Mouse (Mus musculus) liver, embryonic 16.5 days (tissue): ENCODE results near the gene Slc35b2. TPM values are rescaled to one million over a fixed set of nuclear protein-coding genes. Genes with fewer than 3 reads are reported as not detected.

Source experiments
- ATAC-seq: fragments of 200-750 bp; cut with Nextera tagmentation; 2 replicates; pipeline ENCODE4 v1.8.0; 2017; ENCODE audit warnings: low read depth, mild to moderate bottlenecking, moderate number of reproducible peaks, moderate library complexity
- H3K27ac ChIP-seq: fragments of 300-500 bp; sonication (generic); 2 replicates; pipeline ENCODE4 v1.5.1; 2014; ENCODE audit warnings: mild to moderate bottlenecking, low read length
- H3K27me3 ChIP-seq: fragments of 300-500 bp; sonication (generic); 2 replicates; pipeline ENCODE4 v1.6.1; 2014; ENCODE audit warnings: low read depth, low read length, mixed read lengths; ENCODE audit not compliant: control insufficient read depth, insufficient read depth
- H3K36me3 ChIP-seq: fragments of 300-500 bp; sonication (generic); 2 replicates; pipeline ENCODE4 v1.6.1; 2014; ENCODE audit warnings: mild to moderate bottlenecking; ENCODE audit not compliant: control insufficient read depth, insufficient read depth
- H3K4me1 ChIP-seq: fragments of 300-500 bp; sonication (generic); 2 replicates; pipeline ENCODE4 v1.6.1; 2014; ENCODE audit warnings: low read depth, low read length, mixed read lengths; ENCODE audit not compliant: control insufficient read depth
- H3K4me2 ChIP-seq: fragments of 300-500 bp; sonication (generic); 2 replicates; pipeline ENCODE4 v1.6.1; 2014; ENCODE audit warnings: low read depth, low read length, mixed read lengths
- H3K4me3 ChIP-seq: fragments of 300-500 bp; sonication (generic); 2 replicates; pipeline ENCODE4 v1.5.1; 2014; ENCODE audit warnings: low read depth, mild to moderate bottlenecking, low read length
- H3K9ac ChIP-seq: fragments of 300-500 bp; sonication (generic); 2 replicates; pipeline ENCODE4 v1.6.1; 2014; ENCODE audit warnings: low read depth, low read length
- H3K9me3 ChIP-seq: fragments of 300-500 bp; sonication (generic); replicated peaks from 2 replicates; pipeline ENCODE4 v1.6.1; 2016; ENCODE audit warnings: low read length; ENCODE audit not compliant: control insufficient read depth
- WGBS: fragments of 180-500 bp; shearing (Covaris S2); extraction: QIAGEN DNeasy Blood & Tissue Kit; methylation state at CpG from one replicate; pipeline ENCODE4 v1.1.7; 2014; ENCODE audit not compliant: insufficient replicate concordance; 5-methylcytosine and 5-hydroxymethylcytosine counted together
- polyA plus RNA-seq: library from polyadenylated mRNA; unstranded; fragments of >200 nt; fragmentation: Nextera tagmentation; extraction: Ambion mirVana; gene quantifications from 2 replicates; pipeline ENCODE4 v1.2.1, GENCODE M21; 2015

Gene Slc35b2
- polyA plus RNA-seq, 1 experiment from 2014 or later, result 46.5 TPM

DNA sequence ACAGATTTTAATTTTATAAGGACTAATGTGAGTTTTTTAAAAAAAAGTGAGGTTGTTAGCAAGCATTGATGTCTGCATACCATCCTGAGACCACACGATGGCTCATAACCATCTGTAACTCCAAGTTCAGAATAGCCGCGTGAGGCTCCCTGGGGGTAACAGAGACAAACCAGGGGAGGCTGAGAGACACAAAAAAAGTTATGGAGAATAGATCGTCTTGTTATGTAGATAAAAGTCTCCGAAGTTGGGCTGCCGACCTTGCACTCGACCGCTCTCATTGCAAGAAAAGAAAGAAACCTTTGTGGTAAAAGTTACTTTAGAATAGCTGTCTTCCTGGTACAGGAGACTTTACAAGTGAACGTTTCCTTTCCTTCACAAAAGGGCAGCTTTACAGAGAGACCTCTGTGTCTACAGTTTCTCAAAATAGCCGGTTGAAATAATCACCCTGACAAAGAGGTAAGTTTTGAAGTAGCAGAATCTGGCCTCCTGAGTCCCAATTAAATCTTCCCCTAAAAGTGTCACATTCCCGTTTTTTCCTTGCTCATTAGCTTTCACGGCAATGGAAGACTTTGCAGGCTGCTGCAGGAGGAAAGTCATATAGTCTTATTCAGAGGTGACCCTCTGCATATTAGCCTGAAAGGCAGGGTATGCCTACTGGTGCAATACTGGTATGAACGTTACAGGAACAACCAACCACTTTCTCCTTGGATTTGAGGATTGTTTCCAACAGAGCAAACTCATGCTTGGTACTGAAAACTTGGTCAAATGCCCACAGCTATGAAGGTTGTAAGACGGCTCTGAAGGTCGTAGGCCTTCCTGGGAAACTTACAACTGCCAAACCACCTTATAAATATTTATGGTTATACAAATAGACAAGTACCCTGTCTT is 43.6 kb downstream of the Slc35b2 start:
- H3K4me3 ChIP-seq, result no peak overlapping the region
- H3K9me3 ChIP-seq, result no peaks in the 10 kb centered on the region
- peaks cover 12% of the 10 kb centered on the region for H3K4me1 ChIP-seq
- H3K4me2 ChIP-seq, result no peak overlapping the region
- no peaks in the 10 kb centered on the region for H3K27me3 ChIP-seq
- no peaks in the 10 kb centered on the region for H3K36me3 ChIP-seq
- no peak for ATAC-seq
- no peak overlapping the region for H3K27ac ChIP-seq
- no peak overlapping the region for H3K9ac ChIP-seq
- 68% methylated on average over 15 of the region's 15 CpGs for WGBS

GRCm38 (mm10) chr17:45608396-45608795 is 44.7 kb downstream of the Slc35b2 start:
- Histone ChIP-seq H3K36me3 (no peaks in the 10 kb centered on the region), H3K27ac (no peak overlapping the region), H3K4me1 (peaks cover 12% of the 10 kb centered on the region), H3K27me3 (no peaks in the 10 kb centered on the region), H3K9ac (no peak overlapping the region), H3K9me3 (no peaks in the 10 kb centered on the region), H3K4me2 (no peak overlapping the region), H3K4me3 (no peak overlapping the region)
- ATAC-seq, result peak; percentile 79
- 64% methylated on average over 4 of the region's 4 CpGs for WGBS

DNA sequence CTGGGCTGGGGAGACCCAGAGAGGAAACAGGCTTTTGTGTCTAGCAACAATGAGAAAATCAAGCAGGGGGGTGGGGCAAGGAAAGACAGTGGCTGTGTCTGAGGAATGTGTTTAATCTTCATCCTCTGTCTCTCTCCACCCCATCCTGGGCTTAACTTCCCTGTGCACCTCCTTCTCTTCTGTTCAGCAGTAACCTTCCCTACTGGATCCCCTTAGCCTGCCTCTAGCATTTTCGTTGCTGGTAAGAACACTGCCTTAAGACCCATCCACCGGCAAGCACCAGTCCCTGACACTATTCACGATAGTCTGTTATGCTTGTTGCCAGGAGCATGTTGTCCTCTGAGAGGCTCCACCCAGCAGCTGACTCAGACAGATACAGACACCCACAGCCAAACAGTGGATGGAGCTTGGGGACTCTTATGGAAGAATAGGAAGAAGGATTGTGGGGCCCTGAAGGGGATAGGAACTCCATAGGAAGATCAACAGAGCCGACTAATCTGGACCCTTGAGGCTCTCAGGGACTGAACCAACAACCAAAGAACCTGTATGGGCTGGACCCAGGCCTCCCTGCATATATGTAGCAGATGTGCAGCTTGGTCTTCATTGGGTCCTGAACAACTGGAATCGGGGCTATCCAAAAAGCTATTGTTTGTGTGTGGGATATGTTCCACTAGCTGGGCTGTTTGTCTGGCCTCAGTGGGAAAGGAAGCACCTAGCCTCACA is 46.6 kb downstream of the Slc35b2 start:
- peak; percentile 75 for ATAC-seq
- Histone ChIP-seq H3K4me2 (peak overlapping the region; percentile 43), H3K9ac (no peak overlapping the region; the same call in 1 of the 2 replicates), H3K9me3 (no peaks in the 10 kb centered on the region), H3K36me3 (no peaks in the 10 kb centered on the region), H3K4me1 (peaks cover 12% of the 10 kb centered on the region), H3K27ac (peak overlapping the region; percentile 55), H3K4me3 (no peak overlapping the region), H3K27me3 (no peaks in the 10 kb centered on the region; the same call in 1 of the 2 replicates)
- WGBS, result 31% methylated on average over 5 of the region's 5 CpGs

GRCm38 (mm10) chr17:45612008-45612407 is 48.3 kb downstream of the Slc35b2 start:
- Histone ChIP-seq H3K4me1 (peaks cover 12% of the 10 kb centered on the region), H3K36me3 (no peaks in the 10 kb centered on the region)
- ATAC-seq, result no peak

GRCm38 (mm10) chr17:45612921-45613320 is 49.2 kb downstream of the Slc35b2 start:
- H3K27ac ChIP-seq, result no peak overlapping the region
- WGBS, result 50% methylated on average over 7 of the region's 7 CpGs
- H3K27me3 ChIP-seq, result no peaks in the 10 kb centered on the region; the same call in 1 of the 2 replicates
- no peak overlapping the region for H3K4me2 ChIP-seq
- no peaks in the 10 kb centered on the region for H3K9me3 ChIP-seq
- no peak overlapping the region for H3K9ac ChIP-seq
- no peak overlapping the region for H3K4me3 ChIP-seq
- ATAC-seq, result no peak
- H3K4me1 ChIP-seq, result peaks cover 12% of the 10 kb centered on the region
- no peaks in the 10 kb centered on the region for H3K36me3 ChIP-seq

More at GRCm38 (mm10) chr17:45612008-45612407, 48.3 kb downstream of the Slc35b2 start:
- H3K27ac ChIP-seq, result no peak overlapping the region
- H3K27me3 ChIP-seq, result no peaks in the 10 kb centered on the region; the same call in 1 of the 2 replicates
- H3K9ac ChIP-seq, result no peak overlapping the region
- H3K4me3 ChIP-seq, result no peak overlapping the region
- H3K4me2 ChIP-seq, result no peak overlapping the region
- no peaks in the 10 kb centered on the region for H3K9me3 ChIP-seq
- WGBS, result 55% methylated on average over 8 of the region's 8 CpGs

GRCm38 (mm10) chr17:45616046-45616650 is 52.5 kb downstream of the Slc35b2 start:
- no peak overlapping the region for H3K27ac ChIP-seq
- H3K9me3 ChIP-seq, result no peaks in the 10 kb centered on the region
- H3K36me3 ChIP-seq, result no peaks in the 10 kb centered on the region
- H3K27me3 ChIP-seq, result no peaks in the 10 kb centered on the region; the same call in 1 of the 2 replicates
- no peak overlapping the region for H3K4me3 ChIP-seq
- WGBS, result 53% methylated on average over 4 of the region's 4 CpGs
- no peak overlapping the region for H3K9ac ChIP-seq
- peaks cover 15% of the 10 kb centered on the region for H3K4me1 ChIP-seq
- no peak overlapping the region for H3K4me2 ChIP-seq
- ATAC-seq, result no peak

DNA sequence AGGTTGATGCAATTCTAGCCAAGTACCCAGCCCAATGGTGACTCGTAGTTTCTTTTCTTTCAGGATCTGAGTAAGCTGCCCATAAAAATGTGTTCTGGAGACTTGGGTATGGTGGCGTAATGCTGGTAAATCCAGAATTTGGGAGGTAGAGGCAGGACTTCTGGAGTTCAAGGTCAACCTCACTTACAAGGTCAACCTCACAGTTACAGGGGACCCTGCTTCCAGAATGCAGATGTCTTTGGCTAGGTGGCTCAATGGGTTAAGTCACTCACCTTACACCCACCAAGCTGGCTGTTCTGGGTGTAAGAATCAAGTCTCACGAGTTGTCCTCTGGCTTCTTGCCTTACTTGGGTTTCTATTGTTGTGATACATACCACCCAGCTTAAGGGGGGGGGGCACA is 53.0 kb downstream of the Slc35b2 start:
- no peak for ATAC-seq
- no peak overlapping the region for H3K27ac ChIP-seq
- peaks cover 15% of the 10 kb centered on the region for H3K4me1 ChIP-seq
- H3K36me3 ChIP-seq, result no peaks in the 10 kb centered on the region
- H3K4me2 ChIP-seq, result no peak overlapping the region
- no peaks in the 10 kb centered on the region; the same call in 1 of the 2 replicates for H3K27me3 ChIP-seq
- no peak overlapping the region for H3K9ac ChIP-seq
- 62% methylated on average over 3 of the region's 3 CpGs for WGBS
- no peaks in the 10 kb centered on the region for H3K9me3 ChIP-seq
- no peak overlapping the region for H3K4me3 ChIP-seq
